Mouse (Mus musculus): ENCODE results near the gene Sost. TPM values are rescaled to one million over a fixed set of nuclear protein-coding genes. Genes with fewer than 3 reads are reported as not detected.

Sost gene
- polyA plus RNA-seq, 1 experiment from 2014 or later: not detected

DNA sequence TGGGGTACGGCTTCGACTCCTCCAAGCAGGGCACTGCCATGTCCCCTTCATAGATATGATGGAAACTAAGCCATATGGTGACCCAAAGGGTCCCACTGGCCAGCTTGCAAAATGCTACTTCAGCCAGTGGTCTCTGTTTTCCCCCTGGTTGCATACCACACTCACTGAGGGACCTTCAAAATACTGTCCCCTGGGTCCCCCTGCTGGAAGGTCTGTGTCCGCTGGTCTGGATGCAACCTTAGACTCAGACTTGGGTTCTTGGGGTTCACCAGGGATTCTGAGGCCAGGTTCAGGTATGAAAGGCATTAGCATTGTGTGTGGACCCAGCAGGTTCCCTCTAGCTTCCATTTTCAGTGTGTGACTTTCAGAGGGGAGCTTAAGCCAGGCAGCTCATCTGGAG lies 50.0 kb downstream of the Sost start:
- H3K4me3 ChIP-seq (replicated peaks; ENCODE audit: low read depth, low read length): no peak overlapping the region
- H3K27me3 ChIP-seq (ENCODE audit: control insufficient read depth, insufficient read depth, low read length): no peaks in the 10 kb centered on the region
- no peak for ATAC-seq (ENCODE audit: low FRiP score, low TSS enrichment)
- no peaks in the 10 kb centered on the region for H3K9me3 ChIP-seq (ENCODE audit: control insufficient read depth, low read length)
- no peaks in the 10 kb centered on the region for H3K36me3 ChIP-seq (ENCODE audit: control insufficient read depth, insufficient read depth, low read length)
- H3K4me2 ChIP-seq (ENCODE audit: low read length): no peak overlapping the region
- 71% methylated on average over 3 of the region's 3 CpGs for WGBS
- H3K4me1 ChIP-seq (ENCODE audit: control insufficient read depth, insufficient read depth, low read length): no peaks in the 10 kb centered on the region
- no peak overlapping the region for H3K27ac ChIP-seq (replicated peaks; ENCODE audit: low read depth, low read length)
- no peak for DNase-seq
- no peak overlapping the region for H3K9ac ChIP-seq (replicated peaks; ENCODE audit: low read length)

DNA sequence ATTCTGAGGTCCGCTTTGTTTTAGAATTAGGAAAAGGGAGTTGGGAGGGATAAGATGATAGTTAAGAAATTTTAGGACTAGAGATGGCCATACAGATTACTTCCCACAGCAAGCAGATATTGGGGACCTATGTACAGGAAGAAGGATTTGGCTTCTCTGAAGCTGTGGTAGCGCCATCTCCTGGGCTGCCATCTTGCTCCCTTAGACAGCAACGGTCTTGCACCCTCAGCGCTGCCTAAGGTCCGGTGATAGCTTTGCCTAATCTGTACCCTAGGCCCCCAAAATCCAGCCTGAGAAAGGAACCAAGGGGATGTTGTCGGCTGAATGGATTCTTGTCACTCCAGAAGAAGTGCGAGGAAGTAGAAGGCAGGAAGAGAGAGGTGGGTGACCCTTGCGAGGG lies 53.2 kb downstream of the Sost start:
- Histone ChIP-seq H3K4me3 (replicated peaks; ENCODE audit: low read depth, low read length) (no peak overlapping the region), H3K4me1 (ENCODE audit: control insufficient read depth, insufficient read depth, low read length) (no peaks in the 10 kb centered on the region), H3K36me3 (ENCODE audit: control insufficient read depth, insufficient read depth, low read length) (no peaks in the 10 kb centered on the region), H3K9ac (replicated peaks; ENCODE audit: low read length) (no peak overlapping the region), H3K27me3 (ENCODE audit: control insufficient read depth, insufficient read depth, low read length) (no peaks in the 10 kb centered on the region), H3K9me3 (ENCODE audit: control insufficient read depth, low read length) (no peaks in the 10 kb centered on the region), H3K4me2 (ENCODE audit: low read length) (no peak overlapping the region), H3K27ac (replicated peaks; ENCODE audit: low read depth, low read length) (no peak overlapping the region)
- ATAC-seq (ENCODE audit: low FRiP score, low TSS enrichment): no peak
- 64% methylated on average over 8 of the region's 8 CpGs for WGBS
- no peak for DNase-seq

Other genes starting within 250 kb of the Sost start
- 29.2 and 35.4 TPM in 2 replicates for gene Dhx8, start 234.1 kb downstream of the Sost start, polyA plus RNA-seq (2014; fragmentation: Nextera tagmentation; extraction: Ambion mirVana)
- 4.0 and 6.9 TPM in 2 replicates for gene Etv4, start 181.6 kb downstream of the Sost start, polyA plus RNA-seq (2014; fragmentation: Nextera tagmentation; extraction: Ambion mirVana)
- gene Meox1, start 72.6 kb downstream of the Sost start, polyA plus RNA-seq (2014; fragmentation: Nextera tagmentation; extraction: Ambion mirVana): 0.25 and 0.40 TPM in 2 replicates
- not detected in 2 replicates for gene Cfap97d1, start 17.3 kb upstream of the Sost start, polyA plus RNA-seq (2014; fragmentation: Nextera tagmentation; extraction: Ambion mirVana)
- gene Dusp3, start 20.0 kb upstream of the Sost start, polyA plus RNA-seq (2014; fragmentation: Nextera tagmentation; extraction: Ambion mirVana): 16.5 and 17.2 TPM in 2 replicates
- gene Mpp3, start 61.4 kb upstream of the Sost start, polyA plus RNA-seq (2014; fragmentation: Nextera tagmentation; extraction: Ambion mirVana): 45.4 and 54.2 TPM in 2 replicates
- gene Cd300lg, start 74.5 kb upstream of the Sost start, polyA plus RNA-seq (2014; fragmentation: Nextera tagmentation; extraction: Ambion mirVana): 0.15 and 0.17 TPM in 2 replicates
- 22.5 and 23.9 TPM in 2 replicates for gene Mpp2, start 121.5 kb upstream of the Sost start, polyA plus RNA-seq (2014; fragmentation: Nextera tagmentation; extraction: Ambion mirVana)
- gene Ppy, start 134.3 kb upstream of the Sost start, polyA plus RNA-seq (2014; fragmentation: Nextera tagmentation; extraction: Ambion mirVana): not detected in 2 replicates
- gene Pyy, start 140.8 kb upstream of the Sost start, polyA plus RNA-seq (2014; fragmentation: Nextera tagmentation; extraction: Ambion mirVana): not detected in 2 replicates
- 0.08 TPM in 1 of 2 replicates, not detected in the other for gene Nags, start 178.5 kb upstream of the Sost start, polyA plus RNA-seq (2014; fragmentation: Nextera tagmentation; extraction: Ambion mirVana)
- 32.8 and 36.1 TPM in 2 replicates for gene Tmem101, start 189.4 kb upstream of the Sost start, polyA plus RNA-seq (2014; fragmentation: Nextera tagmentation; extraction: Ambion mirVana)
- 76.0 and 80.9 TPM in 2 replicates for gene Lsm12, start 218.3 kb upstream of the Sost start, polyA plus RNA-seq (2014; fragmentation: Nextera tagmentation; extraction: Ambion mirVana)
- 31.6 and 43.7 TPM in 2 replicates for gene G6pc3, start 222.6 kb upstream of the Sost start, polyA plus RNA-seq (2014; fragmentation: Nextera tagmentation; extraction: Ambion mirVana)